Mouse (Mus musculus): ENCODE data around the gene Vmn1r183. TPM values are rescaled to one million over a fixed set of nuclear protein-coding genes. Genes with fewer than 3 reads are reported as not detected.
A peak's percentile ranks its signal among the peaks of the same experiment; 100 is the strongest.

Gene Vmn1r183
- polyA plus RNA-seq, 1 experiment from 2014 or later = not detected

- WGBS = 91% methylated on average over 18 of the region's 18 CpGs
- Histone ChIP-seq H3K4me2 (ENCODE audit: low read length) (no peak overlapping the region), H3K9me3 (ENCODE audit: control insufficient read depth, low read length) (peaks cover 84% of the 10 kb centered on the region)
Observed at GRCm38 (mm10) chr7:24105144-24105703, 52.2 kb downstream of the Vmn1r183 start.

GRCm38 (mm10) chr7:24110839-24111238 lies 57.8 kb downstream of the Vmn1r183 start:
- Histone ChIP-seq H3K4me2 (ENCODE audit: low read length) (no peak overlapping the region), H3K4me3 (ENCODE audit: control insufficient read depth in 1 of 2, insufficient read depth in 1 of 2, low read depth in 1 of 2, low read length in 2 of 2) (no peak overlapping the region), H3K27ac (replicated peaks in 1 of 2; ENCODE audit: control insufficient read depth in 1 of 2, insufficient read depth in 1 of 2, low read depth in 2 of 2, low read length in 2 of 2) (no peak overlapping the region), H3K36me3 (ENCODE audit: control insufficient read depth, insufficient read depth, low read length) (peaks cover 29% of the 10 kb centered on the region), H3K4me1 (ENCODE audit: control insufficient read depth in 2 of 2, insufficient read depth in 2 of 2, low read length in 2 of 2) (peaks cover 5% of the 10 kb centered on the region in 2 experiments; a peak in 3 of 4 replicates), H3K9me3 (ENCODE audit: control insufficient read depth, low read length) (peaks cover 31% of the 10 kb centered on the region), H3K9ac (ENCODE audit: low read length) (no peak overlapping the region), H3K27me3 (ENCODE audit: control insufficient read depth, insufficient read depth, low read length) (no peaks in the 10 kb centered on the region)
- ATAC-seq (ENCODE audit: insufficient number of reproducible peaks, insufficient read depth, low FRiP score, low read depth) = no peak
- WGBS = 91% methylated on average over 7 of the region's 7 CpGs

More at GRCm38 (mm10) chr7:24105144-24105703, 52.2 kb downstream of the Vmn1r183 start:
- ATAC-seq (ENCODE audit: insufficient number of reproducible peaks, insufficient read depth, low FRiP score, low read depth) = no peak
- Histone ChIP-seq H3K9ac (ENCODE audit: low read length) (no peak overlapping the region), H3K4me1 (ENCODE audit: control insufficient read depth in 2 of 2, insufficient read depth in 2 of 2, low read length in 2 of 2) (no peaks in the 10 kb centered on the region), H3K27ac (replicated peaks in 1 of 2; ENCODE audit: control insufficient read depth in 1 of 2, insufficient read depth in 1 of 2, low read depth in 2 of 2, low read length in 2 of 2) (no peak overlapping the region), H3K27me3 (ENCODE audit: control insufficient read depth, insufficient read depth, low read length) (no peaks in the 10 kb centered on the region), H3K36me3 (ENCODE audit: control insufficient read depth, insufficient read depth, low read length) (peaks cover 85% of the 10 kb centered on the region), H3K4me3 (ENCODE audit: control insufficient read depth in 1 of 2, insufficient read depth in 1 of 2, low read depth in 1 of 2, low read length in 2 of 2) (no peak overlapping the region)

GRCm38 (mm10) chr7:24111772-24112155 lies 58.7 kb downstream of the Vmn1r183 start:
- peak overlapping the region; percentile 79 for H3K9ac ChIP-seq (ENCODE audit: low read length)
- H3K36me3 ChIP-seq (ENCODE audit: control insufficient read depth, insufficient read depth, low read length) = peaks cover 19% of the 10 kb centered on the region
- ATAC-seq (ENCODE audit: insufficient number of reproducible peaks, insufficient read depth, low FRiP score, low read depth) = peak; percentile 40; the same call in 1 of the 2 replicates
- peak overlapping the region; percentile 56 to 78 for H3K4me3 ChIP-seq (ENCODE audit: control insufficient read depth in 1 of 2, insufficient read depth in 1 of 2, low read depth in 1 of 2, low read length in 2 of 2)
- peaks cover 5% of the 10 kb centered on the region in 2 experiments; a peak in 3 of 4 replicates for H3K4me1 ChIP-seq (ENCODE audit: control insufficient read depth in 2 of 2, insufficient read depth in 2 of 2, low read length in 2 of 2)
- peaks cover 22% of the 10 kb centered on the region for H3K9me3 ChIP-seq (ENCODE audit: control insufficient read depth, low read length)
- H3K27me3 ChIP-seq (ENCODE audit: control insufficient read depth, insufficient read depth, low read length) = no peaks in the 10 kb centered on the region
- WGBS = 5% methylated on average over 9 of the region's 9 CpGs
- peak overlapping the region; percentile 83 for H3K4me2 ChIP-seq (ENCODE audit: low read length)
- peak overlapping the region; percentile 71 to 76 for H3K27ac ChIP-seq (replicated peaks in 1 of 2; ENCODE audit: control insufficient read depth in 1 of 2, insufficient read depth in 1 of 2, low read depth in 2 of 2, low read length in 2 of 2)

- Histone ChIP-seq H3K9me3 (ENCODE audit: control insufficient read depth, low read length) (peaks cover 17% of the 10 kb centered on the region), H3K27ac (replicated peaks in 1 of 2; ENCODE audit: control insufficient read depth in 1 of 2, insufficient read depth in 1 of 2, low read depth in 2 of 2, low read length in 2 of 2) (peak within 1 kb of the TSS; percentile 71 to 76), H3K36me3 (ENCODE audit: control insufficient read depth, insufficient read depth, low read length) (peaks cover 14% of the 10 kb centered on the region), H3K9ac (ENCODE audit: low read length) (peak within 1 kb of the TSS; percentile 79), H3K4me2 (ENCODE audit: low read length) (peak within 1 kb of the TSS; percentile 83), H3K4me1 (ENCODE audit: control insufficient read depth in 2 of 2, insufficient read depth in 2 of 2, low read length in 2 of 2) (peaks cover 5% of the 10 kb centered on the region in 2 experiments; a peak in 3 of 4 replicates), H3K4me3 (ENCODE audit: control insufficient read depth in 1 of 2, insufficient read depth in 1 of 2, low read depth in 1 of 2, low read length in 2 of 2) (peak within 1 kb of the TSS; percentile 56 to 78), H3K27me3 (ENCODE audit: control insufficient read depth, insufficient read depth, low read length) (no peaks in the 10 kb centered on the region)
- ATAC-seq (ENCODE audit: insufficient number of reproducible peaks, insufficient read depth, low FRiP score, low read depth) = peak; percentile 94
- WGBS = 2% methylated on average over 23 of the region's 23 CpGs
Observed at GRCm38 (mm10) chr7:24112156-24112856, 59.3 kb downstream of the Vmn1r183 start, which contains the start of gene Zfp112. TSS of gene Zfp112 (plus strand) at chr7:24112314.

GRCm38 (mm10) chr7:24113001-24113400 lies 59.9 kb downstream of the Vmn1r183 start:
- ATAC-seq (ENCODE audit: insufficient number of reproducible peaks, insufficient read depth, low FRiP score, low read depth) = no peak
- peaks cover 10% of the 10 kb centered on the region for H3K9me3 ChIP-seq (ENCODE audit: control insufficient read depth, low read length)
- 20% methylated on average over 12 of the region's 12 CpGs for WGBS

More at GRCm38 (mm10) chr7:24113001-24113400, 59.9 kb downstream of the Vmn1r183 start:
- Histone ChIP-seq H3K36me3 (ENCODE audit: control insufficient read depth, insufficient read depth, low read length) (peaks cover 7% of the 10 kb centered on the region), H3K27me3 (ENCODE audit: control insufficient read depth, insufficient read depth, low read length) (no peaks in the 10 kb centered on the region), H3K4me1 (ENCODE audit: control insufficient read depth in 2 of 2, insufficient read depth in 2 of 2, low read length in 2 of 2) (peaks cover 5% of the 10 kb centered on the region in 2 experiments; a peak in 3 of 4 replicates), H3K4me2 (ENCODE audit: low read length) (peak overlapping the region; percentile 83), H3K9ac (ENCODE audit: low read length) (peak overlapping the region; percentile 79), H3K27ac (replicated peaks in 1 of 2; ENCODE audit: control insufficient read depth in 1 of 2, insufficient read depth in 1 of 2, low read depth in 2 of 2, low read length in 2 of 2) (peak overlapping the region; percentile 3 to 65), H3K4me3 (ENCODE audit: control insufficient read depth in 1 of 2, insufficient read depth in 1 of 2, low read depth in 1 of 2, low read length in 2 of 2) (peak overlapping the region; percentile 56 to 78)

Other genes with a start within 250 kb of the Vmn1r183 start
- gene Vmn1r175, start 242.6 kb upstream of the Vmn1r183 start, polyA plus RNA-seq (2014; fragmentation: Nextera tagmentation; extraction: Ambion mirVana) = not detected in 2 replicates
- gene Vmn1r176, start 215.9 kb upstream of the Vmn1r183 start, polyA plus RNA-seq (2014; fragmentation: Nextera tagmentation; extraction: Ambion mirVana) = not detected in 2 replicates
- not detected in 2 replicates for gene Vmn1r177, start 186.8 kb upstream of the Vmn1r183 start, polyA plus RNA-seq (2014; fragmentation: Nextera tagmentation; extraction: Ambion mirVana)
- gene Vmn1r178, start 161.2 kb upstream of the Vmn1r183 start, polyA plus RNA-seq (2014; fragmentation: Nextera tagmentation; extraction: Ambion mirVana) = not detected in 2 replicates
- not detected in 2 replicates for gene Vmn1r179, start 126.3 kb upstream of the Vmn1r183 start, polyA plus RNA-seq (2014; fragmentation: Nextera tagmentation; extraction: Ambion mirVana)
- gene Vmn1r180, start 102.6 kb upstream of the Vmn1r183 start, polyA plus RNA-seq (2014; fragmentation: Nextera tagmentation; extraction: Ambion mirVana) = not detected in 2 replicates
- gene Vmn1r181, start 78.6 kb upstream of the Vmn1r183 start, polyA plus RNA-seq (2014; fragmentation: Nextera tagmentation; extraction: Ambion mirVana) = not detected in 2 replicates
- gene V1rd19, start 51.6 kb upstream of the Vmn1r183 start, polyA plus RNA-seq (2014; fragmentation: Nextera tagmentation; extraction: Ambion mirVana) = not detected in 2 replicates
- 13.5 and 14.8 TPM in 2 replicates for gene Zfp180, start 28.7 kb downstream of the Vmn1r183 start, polyA plus RNA-seq (2014; fragmentation: Nextera tagmentation; extraction: Ambion mirVana)
- 5.3 and 5.6 TPM in 2 replicates for gene Zfp112, start 59.1 kb downstream of the Vmn1r183 start, polyA plus RNA-seq (2014; fragmentation: Nextera tagmentation; extraction: Ambion mirVana)
- gene Zfp235, start 80.9 kb downstream of the Vmn1r183 start, polyA plus RNA-seq (2014; fragmentation: Nextera tagmentation; extraction: Ambion mirVana) = 8.7 and 9.3 TPM in 2 replicates
- 3.2 and 3.3 TPM in 2 replicates for gene Zfp114, start 121.8 kb downstream of the Vmn1r183 start, polyA plus RNA-seq (2014; fragmentation: Nextera tagmentation; extraction: Ambion mirVana)
- 6.6 and 7.1 TPM in 2 replicates for gene Zfp111, start 158.2 kb downstream of the Vmn1r183 start, polyA plus RNA-seq (2014; fragmentation: Nextera tagmentation; extraction: Ambion mirVana)
- gene Zfp109, start 184.3 kb downstream of the Vmn1r183 start, polyA plus RNA-seq (2014; fragmentation: Nextera tagmentation; extraction: Ambion mirVana) = 2.3 and 3.4 TPM in 2 replicates
- gene Zfp108, start 201.5 kb downstream of the Vmn1r183 start, polyA plus RNA-seq (2014; fragmentation: Nextera tagmentation; extraction: Ambion mirVana) = 2.2 and 2.5 TPM in 2 replicates
- gene Zfp93, start 217.2 kb downstream of the Vmn1r183 start, polyA plus RNA-seq (2014; fragmentation: Nextera tagmentation; extraction: Ambion mirVana) = 5.0 and 6.5 TPM in 2 replicates
- gene Zfp61, start 248.0 kb downstream of the Vmn1r183 start, polyA plus RNA-seq (2014; fragmentation: Nextera tagmentation; extraction: Ambion mirVana) = 12.9 and 15.9 TPM in 2 replicates

All from heart, embryonic 14.5 days (tissue).